Mouse (Mus musculus) intestine, embryonic 16.5 days (tissue): Measurements from ENCODE around the gene Ppa2. TPM values are rescaled to one million over a fixed set of nuclear protein-coding genes. Genes with fewer than 3 reads are reported as not detected.

Experiments used
- ATAC-seq: fragments of 200-750 bp; cut with Nextera tagmentation; 2 replicates; pipeline ENCODE4 v1.8.0; 2017; ENCODE audit warnings: moderate TSS enrichment, moderate library complexity
- H3K27ac ChIP-seq: fragments of 300-500 bp; sonication (generic); 2 replicates; pipeline ENCODE4 v1.5.1; 2014; ENCODE audit warnings: mild to moderate bottlenecking, low read length
- H3K27me3 ChIP-seq: fragments of 300-500 bp; sonication (generic); replicated peaks from 2 replicates; pipeline ENCODE4 v1.6.1; 2014; ENCODE audit warnings: low read length, control low read depth, mixed read lengths; ENCODE audit not compliant: control insufficient read depth, insufficient read depth
- H3K36me3 ChIP-seq: fragments of 300-500 bp; sonication (generic); 2 replicates; pipeline ENCODE4 v1.6.1; 2014; ENCODE audit warnings: low read length, control low read depth; ENCODE audit not compliant: control insufficient read depth, insufficient read depth
- H3K4me1 ChIP-seq: fragments of 300-500 bp; sonication (generic); 2 replicates; pipeline ENCODE4 v1.6.1; 2014; ENCODE audit warnings: low read length, control low read depth, mixed read lengths; ENCODE audit not compliant: control insufficient read depth, insufficient read depth
- H3K4me2 ChIP-seq: fragments of 300-500 bp; sonication (generic); 2 replicates; pipeline ENCODE4 v1.6.1; 2014; ENCODE audit warnings: low read depth, low read length, control low read depth
- H3K4me3 ChIP-seq: fragments of 300-500 bp; sonication (generic); 2 replicates; pipeline ENCODE4 v1.5.1; 2014; ENCODE audit warnings: mild to moderate bottlenecking, low read length
- H3K9ac ChIP-seq: fragments of 300-500 bp; sonication (generic); 2 replicates; pipeline ENCODE4 v1.6.1; 2014; ENCODE audit warnings: low read depth, low read length
- H3K9me3 ChIP-seq: fragments of 300-500 bp; sonication (generic); 2 replicates; pipeline ENCODE4 v1.6.1; 2016; ENCODE audit warnings: low read length, control low read depth; ENCODE audit not compliant: control insufficient read depth
- WGBS: fragments of 180-500 bp; shearing (Covaris S2); extraction: QIAGEN DNeasy Blood & Tissue Kit; methylation state at CpG from one replicate; pipeline ENCODE4 v1.1.7; 2014; 5-methylcytosine and 5-hydroxymethylcytosine counted together
- polyA plus RNA-seq: library from polyadenylated mRNA; unstranded; fragments of >200 nt; fragmentation: Nextera tagmentation; extraction: Ambion mirVana; gene quantifications from 2 replicates; pipeline ENCODE4 v1.2.1, GENCODE M21; 2015

Gene Ppa2
- polyA plus RNA-seq, 1 experiment from 2014 or later: 149 TPM

GRCm38 (mm10) chr3:133403849-133404248 is 93.9 kb downstream of the Ppa2 start:
- Histone ChIP-seq H3K27ac (no peak overlapping the region), H3K9me3 (no peaks in the 10 kb centered on the region), H3K36me3 (no peaks in the 10 kb centered on the region), H3K9ac (no peak overlapping the region), H3K4me1 (no peaks in the 10 kb centered on the region), H3K27me3 (no peaks in the 10 kb centered on the region), H3K4me2 (no peak overlapping the region), H3K4me3 (no peak overlapping the region)
- WGBS: 85% methylated on average over 4 of the region's 4 CpGs
- no peak for ATAC-seq

GRCm38 (mm10) chr3:133405636-133406035 is 95.7 kb downstream of the Ppa2 start:
- H3K9me3 ChIP-seq: no peaks in the 10 kb centered on the region
- ATAC-seq: no peak
- WGBS: 92% methylated on average over 3 of the region's 3 CpGs

GRCm38 (mm10) chr3:133406248-133406647 is 96.3 kb downstream of the Ppa2 start:
- ATAC-seq: no peak
- Histone ChIP-seq H3K27me3 (no peaks in the 10 kb centered on the region), H3K9me3 (no peaks in the 10 kb centered on the region), H3K27ac (no peak overlapping the region), H3K36me3 (no peaks in the 10 kb centered on the region), H3K4me2 (no peak overlapping the region), H3K9ac (no peak overlapping the region), H3K4me1 (no peaks in the 10 kb centered on the region), H3K4me3 (no peak overlapping the region)
- WGBS: 81% methylated on average over 5 of the region's 5 CpGs

More at GRCm38 (mm10) chr3:133405636-133406035, 95.7 kb downstream of the Ppa2 start:
- Histone ChIP-seq H3K27me3 (no peaks in the 10 kb centered on the region), H3K27ac (no peak overlapping the region), H3K36me3 (no peaks in the 10 kb centered on the region), H3K4me3 (no peak overlapping the region), H3K9ac (no peak overlapping the region), H3K4me1 (no peaks in the 10 kb centered on the region), H3K4me2 (no peak overlapping the region)

GRCm38 (mm10) chr3:133411123-133411675 is 101.3 kb downstream of the Ppa2 start:
- no peak for ATAC-seq

GRCm38 (mm10) chr3:133411768-133412167 is 101.9 kb downstream of the Ppa2 start:
- H3K9ac ChIP-seq: no peak overlapping the region
- H3K27me3 ChIP-seq: no peaks in the 10 kb centered on the region
- 83% methylated on average over 8 of the region's 8 CpGs for WGBS
- ATAC-seq: no peak
- H3K4me2 ChIP-seq: no peak overlapping the region
- no peak overlapping the region for H3K4me3 ChIP-seq
- H3K4me1 ChIP-seq: no peaks in the 10 kb centered on the region
- no peaks in the 10 kb centered on the region for H3K36me3 ChIP-seq
- H3K27ac ChIP-seq: no peak overlapping the region
- H3K9me3 ChIP-seq: no peaks in the 10 kb centered on the region

More at GRCm38 (mm10) chr3:133411123-133411675, 101.3 kb downstream of the Ppa2 start:
- Histone ChIP-seq H3K9ac (no peak overlapping the region), H3K4me2 (no peak overlapping the region), H3K4me3 (no peak overlapping the region), H3K27me3 (no peaks in the 10 kb centered on the region), H3K9me3 (no peaks in the 10 kb centered on the region), H3K27ac (no peak overlapping the region), H3K36me3 (no peaks in the 10 kb centered on the region), H3K4me1 (no peaks in the 10 kb centered on the region)
- WGBS: 74% methylated on average over 4 of the region's 4 CpGs

- 91% methylated on average over 4 of the region's 4 CpGs for WGBS
- H3K9ac ChIP-seq: no peak overlapping the region
- no peak overlapping the region for H3K27ac ChIP-seq
- H3K4me1 ChIP-seq: no peaks in the 10 kb centered on the region
- no peak overlapping the region for H3K4me3 ChIP-seq
- H3K9me3 ChIP-seq: no peaks in the 10 kb centered on the region
- ATAC-seq: no peak
- no peaks in the 10 kb centered on the region for H3K36me3 ChIP-seq
- no peaks in the 10 kb centered on the region for H3K27me3 ChIP-seq
- H3K4me2 ChIP-seq: no peak overlapping the region
Observed at GRCm38 (mm10) chr3:133414747-133415146, 104.8 kb downstream of the Ppa2 start.

GRCm38 (mm10) chr3:133423073-133423472 is 113.2 kb downstream of the Ppa2 start:
- Histone ChIP-seq H3K9ac (no peak overlapping the region), H3K36me3 (no peaks in the 10 kb centered on the region), H3K27me3 (no peaks in the 10 kb centered on the region), H3K9me3 (no peaks in the 10 kb centered on the region), H3K4me2 (no peak overlapping the region), H3K27ac (no peak overlapping the region), H3K4me3 (no peak overlapping the region), H3K4me1 (no peaks in the 10 kb centered on the region)
- ATAC-seq: no peak

Other genes starting within 250 kb of the Ppa2 start
- 20.2 and 20.5 TPM in 2 replicates for gene Ints12, start 218.3 kb upstream of the Ppa2 start, polyA plus RNA-seq
- gene Gstcd, start 218.1 kb upstream of the Ppa2 start, polyA plus RNA-seq: 4.6 and 4.8 TPM in 2 replicates
- 3.1 and 3.2 TPM in 2 replicates for gene Arhgef38, start 75.2 kb upstream of the Ppa2 start, polyA plus RNA-seq
- 10.3 and 10.7 TPM in 2 replicates for gene Tet2, start 235.0 kb downstream of the Ppa2 start, polyA plus RNA-seq